Mouse (Mus musculus) inflammation-experienced regulatory T-cells, adult 6 months (primary cell): ENCODE results near the gene Lgals9. TPM values are rescaled to one million over a fixed set of nuclear protein-coding genes. Genes with fewer than 3 reads are reported as not detected.
A peak's percentile ranks its signal among the peaks of the same experiment; 100 is the strongest.

ENCODE experiments used
- ATAC-seq: one replicate; pipeline ENCODE4 v1.8.0; 2017
- polyA plus RNA-seq, 3 experiments: library from polyadenylated mRNA; unstranded; fragments of 100-300 nt; shearing (Covaris generic); gene quantifications; one replicate each; pipeline ENCODE4 v1.2.1; 2017

The Lgals9 gene
- polyA plus RNA-seq, 3 experiments from 2014 or later, result 166 to 316 (median 259) TPM

- ATAC-seq, result no peak
Measured at GRCm38 (mm10) chr11:78973381-78974150, 11.2 kb downstream of the Lgals9 start.

- ATAC-seq, result no peak
Measured at GRCm38 (mm10) chr11:78972811-78973351, 11.9 kb downstream of the Lgals9 start.

GRCm38 (mm10) chr11:78972328-78972727 is 12.4 kb downstream of the Lgals9 start:
- ATAC-seq, result no peak

- no peak for ATAC-seq
Measured at GRCm38 (mm10) chr11:78971746-78972145, 13.0 kb downstream of the Lgals9 start.

- no peak for ATAC-seq
Measured at GRCm38 (mm10) chr11:78971096-78971495, 13.7 kb downstream of the Lgals9 start.

GRCm38 (mm10) chr11:78968121-78968520 is 16.6 kb downstream of the Lgals9 start:
- no peak for ATAC-seq

- peak; percentile 21 for ATAC-seq
Measured at GRCm38 (mm10) chr11:78967371-78967770, 17.4 kb downstream of the Lgals9 start.

- no peak for ATAC-seq
Measured at GRCm38 (mm10) chr11:78961221-78961620, 23.5 kb downstream of the Lgals9 start.

GRCm38 (mm10) chr11:78959841-78960520 is 24.8 kb downstream of the Lgals9 start:
- no peak for ATAC-seq

- no peak for ATAC-seq
Measured at GRCm38 (mm10) chr11:78959367-78959766, 25.4 kb downstream of the Lgals9 start.

GRCm38 (mm10) chr11:78956260-78956659 is 28.5 kb downstream of the Lgals9 start:
- no peak for ATAC-seq

- ATAC-seq, result no peak
Measured at GRCm38 (mm10) chr11:78952467-78952866, 32.3 kb downstream of the Lgals9 start.

- no peak for ATAC-seq
Measured at GRCm38 (mm10) chr11:78950365-78950764, 34.4 kb downstream of the Lgals9 start.

GRCm38 (mm10) chr11:78943083-78943482 is 41.7 kb downstream of the Lgals9 start:
- ATAC-seq, result no peak

GRCm38 (mm10) chr11:78935178-78935577 is 49.6 kb downstream of the Lgals9 start:
- no peak for ATAC-seq

- no peak for ATAC-seq
Measured at GRCm38 (mm10) chr11:78934727-78935126, 50.0 kb downstream of the Lgals9 start.

- no peak for ATAC-seq
Measured at GRCm38 (mm10) chr11:78934307-78934706, 50.4 kb downstream of the Lgals9 start.

GRCm38 (mm10) chr11:78929345-78929744 is 55.4 kb downstream of the Lgals9 start:
- ATAC-seq, result no peak

- ATAC-seq, result no peak
Measured at GRCm38 (mm10) chr11:78924916-78925315, 59.8 kb downstream of the Lgals9 start.

- no peak for ATAC-seq
Measured at GRCm38 (mm10) chr11:78924111-78924510, 60.6 kb downstream of the Lgals9 start.

GRCm38 (mm10) chr11:78922678-78923407 is 61.9 kb downstream of the Lgals9 start:
- peak; percentile 43 for ATAC-seq

GRCm38 (mm10) chr11:78920411-78920939 is 64.3 kb downstream of the Lgals9 start, which contains the start of gene Nos2:
Gene Nos2, plus strand, starts transcription at chr11:78920787.
- no peak for ATAC-seq

GRCm38 (mm10) chr11:78919745-78920144 is 65.0 kb downstream of the Lgals9 start:
- no peak for ATAC-seq
